Mouse (Mus musculus): ENCODE results near the gene Scrt2. TPM values are rescaled to one million over a fixed set of nuclear protein-coding genes. Genes with fewer than 3 reads are reported as not detected.

The Scrt2 gene
- polyA plus RNA-seq, 1 experiment = 0.21 TPM

- Histone ChIP-seq H3K27me3 (ENCODE audit: control insufficient read depth, insufficient read depth, low read length) (no peaks in the 10 kb centered on the region), H3K27ac (ENCODE audit: control insufficient read depth, insufficient read depth, low read depth, low read length) (no peak overlapping the region), H3K4me1 (ENCODE audit: control insufficient read depth, insufficient read depth, low read length) (peaks cover 3% of the 10 kb centered on the region), H3K4me3 (ENCODE audit: control insufficient read depth, low read depth, low read length) (peak overlapping the region; percentile 73), H3K36me3 (ENCODE audit: control insufficient read depth, insufficient read depth, low read length) (no peaks in the 10 kb centered on the region)
- TF ChIP-seq POLR2A (IDR thresholded peaks at IDR 0.05; ENCODE audit: control insufficient read depth, low read depth, low read length) (peak; percentile 26; the same call in 1 of the 2 replicates), CTCF (IDR thresholded peaks at IDR 0.05; ENCODE audit: control insufficient read depth, insufficient read depth, insufficient replicate concordance, low read depth, low read length) (no peak)
Observed at GRCm38 (mm10) chr2:152101761-152102160, 20.4 kb downstream of the Scrt2 start.

GRCm38 (mm10) chr2:152102369-152102768 lies 21.0 kb downstream of the Scrt2 start:
- TF ChIP-seq CTCF (IDR thresholded peaks at IDR 0.05; ENCODE audit: control insufficient read depth, insufficient read depth, insufficient replicate concordance, low read depth, low read length) (no peak), POLR2A (IDR thresholded peaks at IDR 0.05; ENCODE audit: control insufficient read depth, low read depth, low read length) (no peak)
- peaks cover 3% of the 10 kb centered on the region for H3K4me1 ChIP-seq (ENCODE audit: control insufficient read depth, insufficient read depth, low read length)
- peak overlapping the region; percentile 73 for H3K4me3 ChIP-seq (ENCODE audit: control insufficient read depth, low read depth, low read length)
- H3K27ac ChIP-seq (ENCODE audit: control insufficient read depth, insufficient read depth, low read depth, low read length) = no peak overlapping the region
- H3K27me3 ChIP-seq (ENCODE audit: control insufficient read depth, insufficient read depth, low read length) = no peaks in the 10 kb centered on the region
- no peaks in the 10 kb centered on the region for H3K36me3 ChIP-seq (ENCODE audit: control insufficient read depth, insufficient read depth, low read length)

DNA sequence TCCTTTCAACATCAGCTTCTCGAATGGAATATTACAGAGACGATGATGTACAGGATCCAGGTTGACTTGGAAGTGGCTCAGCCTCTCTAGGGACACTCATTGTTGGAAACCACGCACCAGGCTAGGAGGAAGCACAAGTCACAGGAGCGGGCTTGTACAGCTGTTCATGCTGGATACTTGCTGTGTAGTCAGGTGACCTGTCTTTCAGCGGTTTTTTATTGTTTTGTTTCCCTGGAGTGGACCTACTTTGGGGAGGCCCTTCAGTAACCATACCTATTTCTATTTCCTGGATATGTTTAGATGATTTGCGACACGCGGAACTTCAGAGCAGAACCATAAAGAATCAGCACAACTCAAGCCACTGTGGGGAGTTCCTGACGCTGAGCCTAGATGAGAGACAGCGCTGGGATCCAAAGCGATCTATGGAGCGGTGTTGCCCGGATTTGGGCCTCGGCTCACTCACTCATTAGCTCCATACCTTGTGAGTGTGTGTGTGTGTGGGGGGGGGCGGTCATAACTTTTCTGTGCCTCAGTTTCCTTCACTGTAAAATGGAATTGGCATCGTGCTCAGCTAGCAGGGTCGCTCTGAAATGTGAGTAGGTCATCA lies 23.5 kb downstream of the Scrt2 start:
- H3K36me3 ChIP-seq (ENCODE audit: control insufficient read depth, insufficient read depth, low read length) = no peaks in the 10 kb centered on the region
- H3K4me1 ChIP-seq (ENCODE audit: control insufficient read depth, insufficient read depth, low read length) = peaks cover 3% of the 10 kb centered on the region
- peak overlapping the region; percentile 86 for H3K4me3 ChIP-seq (ENCODE audit: control insufficient read depth, low read depth, low read length)
- H3K27ac ChIP-seq (ENCODE audit: control insufficient read depth, insufficient read depth, low read depth, low read length) = no peak overlapping the region
- no peak for TF ChIP-seq POLR2A (IDR thresholded peaks at IDR 0.05; ENCODE audit: control insufficient read depth, low read depth, low read length)
- TF ChIP-seq CTCF (IDR thresholded peaks at IDR 0.05; ENCODE audit: control insufficient read depth, insufficient read depth, insufficient replicate concordance, low read depth, low read length) = no peak
- H3K27me3 ChIP-seq (ENCODE audit: control insufficient read depth, insufficient read depth, low read length) = no peaks in the 10 kb centered on the region

- peak within 1 kb of the TSS; percentile 86 for H3K4me3 ChIP-seq (ENCODE audit: control insufficient read depth, low read depth, low read length)
- TF ChIP-seq CTCF (IDR thresholded peaks at IDR 0.05; ENCODE audit: control insufficient read depth, insufficient read depth, insufficient replicate concordance, low read depth, low read length) (no peak), POLR2A (IDR thresholded peaks at IDR 0.05; ENCODE audit: control insufficient read depth, low read depth, low read length) (peak; percentile 62)
- peaks cover 3% of the 10 kb centered on the region for H3K4me1 ChIP-seq (ENCODE audit: control insufficient read depth, insufficient read depth, low read length)
- peak within 1 kb of the TSS; percentile 48; the same call in 1 of the 2 replicates for H3K27ac ChIP-seq (ENCODE audit: control insufficient read depth, insufficient read depth, low read depth, low read length)
- H3K36me3 ChIP-seq (ENCODE audit: control insufficient read depth, insufficient read depth, low read length) = no peaks in the 10 kb centered on the region
- H3K27me3 ChIP-seq (ENCODE audit: control insufficient read depth, insufficient read depth, low read length) = no peaks in the 10 kb centered on the region
Observed at GRCm38 (mm10) chr2:152105318-152106224, 24.2 kb downstream of the Scrt2 start, which contains the start of gene Srxn1. Srxn1 (plus strand) TSS chr2:152105516.

DNA sequence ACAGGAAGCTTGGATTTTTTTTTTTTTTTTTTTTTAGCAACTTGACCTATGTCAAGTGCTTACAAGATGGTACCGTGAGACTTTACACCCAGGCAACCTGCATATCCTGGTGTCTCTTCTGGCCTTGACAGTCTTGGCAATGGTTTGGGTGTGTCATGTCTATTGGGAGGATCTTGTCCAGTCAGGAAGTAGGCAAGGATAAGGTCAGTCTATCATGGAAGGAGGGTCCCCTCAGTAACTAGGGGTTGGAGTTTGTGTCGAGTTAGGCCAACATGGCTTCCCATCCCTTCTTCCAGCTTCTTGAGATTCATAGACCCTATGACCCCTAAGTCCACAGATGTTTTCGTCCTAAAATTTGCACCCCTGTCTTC lies 24.9 kb downstream of the Scrt2 start:
- no peak for TF ChIP-seq CTCF (IDR thresholded peaks at IDR 0.05; ENCODE audit: control insufficient read depth, insufficient read depth, insufficient replicate concordance, low read depth, low read length)

GRCm38 (mm10) chr2:152106597-152106996 lies 25.3 kb downstream of the Scrt2 start:
- H3K27me3 ChIP-seq (ENCODE audit: control insufficient read depth, insufficient read depth, low read length) = no peaks in the 10 kb centered on the region
- H3K4me3 ChIP-seq (ENCODE audit: control insufficient read depth, low read depth, low read length) = peak overlapping the region; percentile 86
- H3K36me3 ChIP-seq (ENCODE audit: control insufficient read depth, insufficient read depth, low read length) = no peaks in the 10 kb centered on the region
- peaks cover 3% of the 10 kb centered on the region for H3K4me1 ChIP-seq (ENCODE audit: control insufficient read depth, insufficient read depth, low read length)
- 0 out of 2 replicates have a peak overlapping the region, but pooled peaks have one; percentile 14 for H3K27ac ChIP-seq (ENCODE audit: control insufficient read depth, insufficient read depth, low read depth, low read length)
- peak; percentile 52; the same call in 1 of the 2 replicates for TF ChIP-seq POLR2A (IDR thresholded peaks at IDR 0.05; ENCODE audit: control insufficient read depth, low read depth, low read length)
- TF ChIP-seq CTCF (IDR thresholded peaks at IDR 0.05; ENCODE audit: control insufficient read depth, insufficient read depth, insufficient replicate concordance, low read depth, low read length) = no peak

More for the DNA sequence above, 24.9 kb downstream of the Scrt2 start:
- no peaks in the 10 kb centered on the region for H3K36me3 ChIP-seq (ENCODE audit: control insufficient read depth, insufficient read depth, low read length)
- H3K4me1 ChIP-seq (ENCODE audit: control insufficient read depth, insufficient read depth, low read length) = peaks cover 3% of the 10 kb centered on the region
- no peaks in the 10 kb centered on the region for H3K27me3 ChIP-seq (ENCODE audit: control insufficient read depth, insufficient read depth, low read length)
- H3K27ac ChIP-seq (ENCODE audit: control insufficient read depth, insufficient read depth, low read depth, low read length) = no peak overlapping the region
- peak overlapping the region; percentile 86 for H3K4me3 ChIP-seq (ENCODE audit: control insufficient read depth, low read depth, low read length)

DNA sequence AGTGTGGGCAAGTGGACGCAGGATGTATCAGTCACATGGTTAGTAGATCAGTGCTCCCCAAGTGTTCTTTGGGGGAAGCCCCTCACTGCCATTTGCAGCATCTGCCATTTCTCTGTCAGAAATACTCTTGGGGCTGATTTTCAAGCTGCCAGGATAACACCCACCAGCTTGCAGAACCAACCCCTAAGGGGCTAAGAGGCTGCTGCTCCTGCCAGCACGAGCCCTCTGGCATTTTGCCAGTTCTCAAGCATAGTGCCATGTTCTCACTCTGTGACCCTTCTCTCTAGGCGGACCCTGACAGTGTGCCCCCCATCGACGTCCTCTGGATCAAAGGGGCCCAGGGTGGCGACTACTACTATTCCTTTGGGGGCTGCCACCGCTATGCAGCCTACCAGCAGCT lies 27.4 kb downstream of the Scrt2 start:
- Histone ChIP-seq H3K27me3 (ENCODE audit: control insufficient read depth, insufficient read depth, low read length) (no peaks in the 10 kb centered on the region), H3K27ac (ENCODE audit: control insufficient read depth, insufficient read depth, low read depth, low read length) (no peak overlapping the region), H3K36me3 (ENCODE audit: control insufficient read depth, insufficient read depth, low read length) (no peaks in the 10 kb centered on the region), H3K4me1 (ENCODE audit: control insufficient read depth, insufficient read depth, low read length) (peaks cover 9% of the 10 kb centered on the region), H3K4me3 (ENCODE audit: control insufficient read depth, low read depth, low read length) (peak overlapping the region; percentile 60)
- TF ChIP-seq POLR2A (IDR thresholded peaks at IDR 0.05; ENCODE audit: control insufficient read depth, low read depth, low read length) = no peak
